Mouse (Mus musculus) testis, adult 2 months (tissue): ENCODE results near the gene Tsg101.

Source experiments
- CTCF ChIP-seq: fragments of 200-500 bp; IDR thresholded peaks from 2 replicates; pipeline ENCODE4 v1.5.1; 2012; ENCODE audit warnings: low read depth, mild to moderate bottlenecking, inconsistent platforms, low read length, moderate library complexity; ENCODE audit not compliant: control insufficient read depth, insufficient read depth, insufficient replicate concordance
- POLR2A ChIP-seq: fragments of 200-500 bp; IDR thresholded peaks from 2 replicates; pipeline ENCODE4 v1.6.1; 2012; ENCODE audit warnings: low read depth, mild to moderate bottlenecking, inconsistent platforms, low read length, moderate library complexity; ENCODE audit not compliant: control insufficient read depth

- no peak for TF ChIP-seq CTCF
- TF ChIP-seq POLR2A = no peak
Measured at GRCm38 (mm10) chr7:46922075-46922474, 2.3 kb upstream of the Tsg101 start.
